Mouse (Mus musculus) right cerebral cortex, adult 2 months (tissue): ENCODE results near the gene Aar2.
A peak's percentile ranks its signal among the peaks of the same experiment; 100 is the strongest.

ENCODE experiments used
- DNase-seq, 2 experiments: peaks; one replicate each; pipeline ENCODE4 v3.0.0; 2021 to 2022; ENCODE audit warnings: low spot score in 2 of 2

Gene Aar2

GRCm38 (mm10) chr2:156617536-156617935 lies 70.2 kb downstream of the Aar2 start:
- DNase-seq: peak; percentile 65 to 68
